Mouse (Mus musculus) gastrocnemius, postnatal 36 days (tissue): ENCODE results near the gene Il34. TPM values are rescaled to one million over a fixed set of nuclear protein-coding genes. Genes with fewer than 3 reads are reported as not detected.

Experiments
- DNase-seq, 2 experiments: peaks; one replicate each; pipeline ENCODE4 v3.0.0; 2022
- intact Hi-C: fragments of 180-260 bp; cut with DNase I; formaldehyde crosslinking; loops from one replicate; pipeline ENCODE4 v1.15.1; 2025
- total RNA-seq, 2 experiments: library from RNA; stranded (reverse); gene quantifications; 2 replicates each; pipeline ENCODE4 v1.2.3; 2021

Il34 gene
- total RNA-seq, 2 experiments from 2014 or later: 4.8 TPM

GRCm38 (mm10) chr8:110718209-110718968 is 87.3 kb downstream of the Il34 start:
- intact Hi-C loops: loop anchor here (5.0 kb wide), 1 partner anchor 41 kb away; no protein-coding TSS in a partner anchor
- no peak for DNase-seq

- no peak for DNase-seq
- intact Hi-C loops: loop anchor here (5.0 kb wide), 1 partner anchor 40 kb away; no protein-coding TSS in a partner anchor
Observed at GRCm38 (mm10) chr8:110717131-110717530, 88.6 kb downstream of the Il34 start.

- intact Hi-C loops: loop anchor here (5.0 kb wide), 1 partner anchor 39 kb away; no protein-coding TSS in a partner anchor
- no peak for DNase-seq
Observed at GRCm38 (mm10) chr8:110716075-110716474, 89.6 kb downstream of the Il34 start.

GRCm38 (mm10) chr8:110714827-110715519 is 90.8 kb downstream of the Il34 start:
- no peak for DNase-seq
- intact Hi-C loops: loop anchor here (5.0 kb wide), 1 partner anchor 38 kb away; no protein-coding TSS in a partner anchor

- intact Hi-C loops: no loop called here
- DNase-seq: peak; percentile 50 to 68
Observed at GRCm38 (mm10) chr8:110713073-110713472, 92.7 kb downstream of the Il34 start.

- no peak for DNase-seq
- intact Hi-C loops: no loop called here
Observed at GRCm38 (mm10) chr8:110711271-110711934, 94.3 kb downstream of the Il34 start.

- intact Hi-C loops: no loop called here
- DNase-seq: no peak
Observed at GRCm38 (mm10) chr8:110710593-110710992, 95.1 kb downstream of the Il34 start.

- intact Hi-C loops: no loop called here
- no peak for DNase-seq
Observed at GRCm38 (mm10) chr8:110708429-110708828, 97.3 kb downstream of the Il34 start.

- intact Hi-C loops: no loop called here
Observed at GRCm38 (mm10) chr8:110706288-110706870, 99.3 kb downstream of the Il34 start.

GRCm38 (mm10) chr8:110705391-110706287 is 100.1 kb downstream of the Il34 start:
- DNase-seq: no peak
- intact Hi-C loops: no loop called here

More at GRCm38 (mm10) chr8:110706288-110706870, 99.3 kb downstream of the Il34 start:
- DNase-seq: no peak

- DNase-seq: no peak
- intact Hi-C loops: no loop called here
Observed at GRCm38 (mm10) chr8:110704103-110704502, 101.6 kb downstream of the Il34 start.

- no peak for DNase-seq
- intact Hi-C loops: no loop called here
Observed at GRCm38 (mm10) chr8:110703460-110704061, 102.2 kb downstream of the Il34 start.

GRCm38 (mm10) chr8:110702636-110703459 is 102.9 kb downstream of the Il34 start:
- no peak for DNase-seq
- intact Hi-C loops: no loop called here

- intact Hi-C loops: no loop called here
- DNase-seq: no peak
Observed at GRCm38 (mm10) chr8:110700561-110700960, 105.2 kb downstream of the Il34 start.

GRCm38 (mm10) chr8:110699501-110699900 is 106.2 kb downstream of the Il34 start:
- intact Hi-C loops: no loop called here
- no peak for DNase-seq

GRCm38 (mm10) chr8:110698098-110698497 is 107.6 kb downstream of the Il34 start:
- DNase-seq: no peak
- intact Hi-C loops: no loop called here

- intact Hi-C loops: no loop called here
- DNase-seq: no peak
Observed at GRCm38 (mm10) chr8:110697571-110697970, 108.2 kb downstream of the Il34 start.

- no peak for DNase-seq
- intact Hi-C loops: no loop called here
Observed at GRCm38 (mm10) chr8:110696051-110696450, 109.7 kb downstream of the Il34 start.
